Mouse (Mus musculus) layer of hippocampus, adult 18-20 months (tissue): ENCODE measurements at regions not wholly inside any gene's neighbourhood (a gene's known extent, or its start where the extent isn't known, plus 50 kb on each side); places are given as distances from the start of the nearest gene placed in this dataset.

ENCODE experiments used
- DNase-seq, 2 experiments: peaks; one replicate each; pipeline ENCODE4 v3.0.0; 2022; ENCODE audit warnings: low spot score in 2 of 2

- DNase-seq, result no peak
These were observed 988.5 kb upstream of the Tenm2 start for GRCm38 (mm10) chr11:38224300-38224699.

- no peak for DNase-seq
These were observed 967.6 kb upstream of the Tenm2 start for GRCm38 (mm10) chr11:38203347-38203746.

GRCm38 (mm10) chr11:38201136-38201741 is 965.5 kb upstream of the Tenm2 start:
- DNase-seq, result no peak

- DNase-seq, result peak; percentile 7 to 46
These were observed 958.0 kb upstream of the Tenm2 start for GRCm38 (mm10) chr11:38193719-38194118.

GRCm38 (mm10) chr11:38191895-38192547 is 956.3 kb upstream of the Tenm2 start:
- DNase-seq, result no peak

GRCm38 (mm10) chr11:38191437-38191836 is 955.7 kb upstream of the Tenm2 start:
- no peak for DNase-seq

- no peak for DNase-seq
These were observed 935.0 kb upstream of the Tenm2 start for GRCm38 (mm10) chr11:38170721-38171120.

GRCm38 (mm10) chr11:38158310-38158709 is 922.5 kb upstream of the Tenm2 start:
- no peak for DNase-seq

- DNase-seq, result no peak
These were observed 921.2 kb upstream of the Tenm2 start for GRCm38 (mm10) chr11:38156944-38157343.

GRCm38 (mm10) chr11:38155706-38156105 is 919.9 kb upstream of the Tenm2 start:
- DNase-seq, result no peak

- DNase-seq, result no peak
These were observed 907.7 kb upstream of the Tenm2 start for GRCm38 (mm10) chr11:38143436-38143835.

GRCm38 (mm10) chr11:38128851-38129250 is 893.1 kb upstream of the Tenm2 start:
- no peak for DNase-seq

- DNase-seq, result no peak
These were observed 888.1 kb upstream of the Tenm2 start for GRCm38 (mm10) chr11:38123789-38124330.

- DNase-seq, result no peak
These were observed 886.7 kb upstream of the Tenm2 start for GRCm38 (mm10) chr11:38122474-38122873.

- no peak for DNase-seq
These were observed 885.4 kb upstream of the Tenm2 start for GRCm38 (mm10) chr11:38121051-38121616.

- no peak for DNase-seq
These were observed 882.0 kb upstream of the Tenm2 start for GRCm38 (mm10) chr11:38117741-38118140.

- DNase-seq, result no peak
These were observed 856.4 kb upstream of the Tenm2 start for GRCm38 (mm10) chr11:38092202-38092601.

GRCm38 (mm10) chr11:38075171-38075732 is 839.5 kb upstream of the Tenm2 start:
- peak in 1 of 2 experiments; percentile 34 for DNase-seq

GRCm38 (mm10) chr11:38069635-38070034 is 833.9 kb upstream of the Tenm2 start:
- DNase-seq, result peak in 1 of 2 experiments; percentile 9

- peak in 1 of 2 experiments; percentile 54 for DNase-seq
These were observed 831.9 kb upstream of the Tenm2 start for GRCm38 (mm10) chr11:38067682-38068081.

GRCm38 (mm10) chr11:38066091-38066490 is 830.3 kb upstream of the Tenm2 start:
- no peak for DNase-seq

- DNase-seq, result no peak
These were observed 824.3 kb upstream of the Tenm2 start for GRCm38 (mm10) chr11:38060105-38060504.
